Mouse (Mus musculus) layer of hippocampus, postnatal 36 days (tissue): ENCODE results near the gene Supt6. TPM values are rescaled to one million over a fixed set of nuclear protein-coding genes. Genes with fewer than 3 reads are reported as not detected.
"Not testable (repeated sequence)": the region's sequence is repeated elsewhere in the genome, so short reads cannot be mapped to it uniquely, and the experiment has no call there.

Source experiments
- DNase-seq, 2 experiments: peaks; one replicate each; pipeline ENCODE4 v3.0.0; 2022
- total RNA-seq, 2 experiments: library from RNA; stranded (reverse); gene quantifications; 2 replicates each; pipeline ENCODE4 v1.2.3; 2021

The Supt6 gene
- total RNA-seq, 2 experiments from 2014 or later: 116 to 125 TPM

- DNase-seq: peak in 1 of 2 experiments; percentile 24
These were observed 30.0 kb downstream of the Supt6 start for GRCm38 (mm10) chr11:78215709-78216317.

DNA sequence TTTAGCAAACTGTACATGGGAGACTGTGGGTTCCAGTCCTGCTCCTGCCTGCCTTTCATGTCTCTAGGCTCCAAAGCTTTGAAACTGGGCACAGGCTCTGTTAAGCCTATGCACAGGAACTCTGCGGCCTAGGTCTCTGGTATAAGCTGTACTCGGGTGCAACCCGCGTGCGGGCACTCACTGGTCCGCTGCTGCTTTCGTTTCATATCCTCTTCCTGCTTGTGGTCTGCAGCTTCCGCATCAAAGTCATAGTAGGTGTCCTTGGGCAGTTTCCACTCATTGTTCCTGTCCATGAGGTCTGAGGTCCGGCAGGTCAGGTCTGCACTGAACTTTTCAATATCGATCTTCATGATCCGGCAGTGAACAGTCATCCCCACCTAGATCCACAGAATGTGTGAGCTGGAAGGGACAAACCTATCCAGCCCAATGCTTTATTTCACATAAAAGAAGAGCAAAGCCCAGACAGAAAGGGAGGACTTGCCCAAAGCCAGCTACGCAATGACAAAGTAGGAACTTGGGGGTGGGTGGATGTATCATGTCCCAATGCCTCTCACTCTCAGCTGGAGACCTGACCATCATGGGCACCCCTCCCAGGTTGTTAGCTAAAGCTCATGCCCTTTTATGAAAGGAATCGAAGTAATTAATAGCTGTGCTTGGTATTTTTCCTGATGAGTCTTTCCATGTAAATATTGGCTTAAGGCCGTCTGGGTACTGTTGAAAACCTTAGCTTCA lies 32.5 kb downstream of the Supt6 start:
- no peak for DNase-seq

- no peak for DNase-seq
These were observed 34.3 kb downstream of the Supt6 start for GRCm38 (mm10) chr11:78211513-78211912.

DNA sequence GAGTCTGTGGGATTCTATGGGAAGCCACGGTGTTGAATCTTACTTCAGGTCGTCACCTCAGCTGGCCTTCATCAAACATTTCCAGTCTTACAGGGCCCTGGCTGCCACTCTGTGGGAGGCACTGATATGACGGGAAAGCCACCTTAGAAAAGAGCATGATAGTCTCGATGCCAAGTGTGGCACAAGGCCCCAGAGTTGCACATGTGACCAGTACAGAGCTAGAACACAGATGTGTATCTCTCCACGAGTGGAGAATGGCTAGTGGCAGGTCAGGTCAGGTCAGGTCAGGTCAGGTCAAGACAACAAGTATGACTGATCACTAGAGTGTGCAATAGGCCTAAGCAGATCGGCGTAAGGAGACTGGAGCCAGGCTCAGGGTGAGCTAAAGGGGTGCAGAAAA lies 35.2 kb downstream of the Supt6 start:
- DNase-seq: no peak

- no peak for DNase-seq
These were observed 35.9 kb downstream of the Supt6 start for GRCm38 (mm10) chr11:78209886-78210285.

DNA sequence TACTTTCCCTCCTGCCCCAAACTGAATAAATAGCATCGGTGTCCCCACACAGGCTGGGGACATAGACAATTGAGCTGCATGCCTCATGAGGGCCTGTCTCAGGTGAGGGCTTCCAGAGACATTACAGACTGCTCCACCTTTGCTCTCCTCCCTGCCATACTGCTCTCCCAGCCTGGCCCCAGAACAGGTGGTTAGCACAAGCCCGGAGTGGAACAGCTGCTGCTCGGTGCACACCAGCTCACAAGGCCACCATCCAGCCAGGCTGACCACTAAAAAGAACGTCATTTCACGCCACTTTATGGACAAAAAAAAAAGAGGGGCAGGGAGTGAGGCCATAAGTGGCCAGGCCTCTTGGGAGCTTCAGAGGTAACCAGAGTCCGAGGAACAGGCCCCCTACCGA lies 38.6 kb downstream of the Supt6 start:
- DNase-seq: no peak

GRCm38 (mm10) chr11:78205361-78206206 lies 40.2 kb downstream of the Supt6 start:
- DNase-seq: no peak

DNA sequence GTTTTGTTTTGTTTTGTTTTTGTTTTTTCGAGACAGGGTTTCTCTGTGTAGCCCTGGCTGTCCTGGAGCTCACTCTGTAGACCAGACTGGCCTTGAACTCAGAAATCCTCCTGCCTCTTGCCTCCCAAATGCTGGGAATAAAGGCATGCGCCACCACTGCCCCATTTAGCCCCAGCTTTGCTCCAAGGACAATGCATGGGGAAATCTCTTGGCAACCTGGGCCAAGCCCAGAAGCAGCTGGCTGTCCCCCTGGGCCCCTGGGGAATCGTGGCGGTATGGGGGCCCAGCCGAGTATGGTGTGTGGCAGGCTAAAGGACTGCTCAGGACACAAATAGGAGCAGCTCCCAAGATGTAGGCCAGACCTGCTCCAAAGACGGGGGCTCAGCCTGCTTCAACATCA lies 41.5 kb downstream of the Supt6 start:
- no peak for DNase-seq

DNA sequence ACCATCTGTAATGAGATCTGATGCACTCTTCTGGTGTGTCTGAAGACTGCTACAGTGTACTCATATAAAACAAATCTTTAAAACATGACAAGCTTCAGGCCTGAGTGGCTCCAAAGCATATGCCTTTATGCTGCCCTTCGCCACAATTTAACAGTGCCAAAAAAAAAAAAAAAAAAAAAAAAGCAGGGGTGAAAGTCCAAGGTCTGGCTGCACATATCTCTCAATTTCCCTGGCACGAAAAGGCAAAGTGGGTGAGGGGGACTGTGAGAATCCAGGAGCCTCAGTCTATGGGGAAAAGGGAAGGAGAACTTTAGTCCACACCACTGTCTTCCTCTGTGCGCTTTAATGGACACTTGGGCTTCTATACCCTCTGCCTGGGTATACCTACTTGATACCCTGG lies 43.4 kb downstream of the Supt6 start:
- no peak for DNase-seq

DNA sequence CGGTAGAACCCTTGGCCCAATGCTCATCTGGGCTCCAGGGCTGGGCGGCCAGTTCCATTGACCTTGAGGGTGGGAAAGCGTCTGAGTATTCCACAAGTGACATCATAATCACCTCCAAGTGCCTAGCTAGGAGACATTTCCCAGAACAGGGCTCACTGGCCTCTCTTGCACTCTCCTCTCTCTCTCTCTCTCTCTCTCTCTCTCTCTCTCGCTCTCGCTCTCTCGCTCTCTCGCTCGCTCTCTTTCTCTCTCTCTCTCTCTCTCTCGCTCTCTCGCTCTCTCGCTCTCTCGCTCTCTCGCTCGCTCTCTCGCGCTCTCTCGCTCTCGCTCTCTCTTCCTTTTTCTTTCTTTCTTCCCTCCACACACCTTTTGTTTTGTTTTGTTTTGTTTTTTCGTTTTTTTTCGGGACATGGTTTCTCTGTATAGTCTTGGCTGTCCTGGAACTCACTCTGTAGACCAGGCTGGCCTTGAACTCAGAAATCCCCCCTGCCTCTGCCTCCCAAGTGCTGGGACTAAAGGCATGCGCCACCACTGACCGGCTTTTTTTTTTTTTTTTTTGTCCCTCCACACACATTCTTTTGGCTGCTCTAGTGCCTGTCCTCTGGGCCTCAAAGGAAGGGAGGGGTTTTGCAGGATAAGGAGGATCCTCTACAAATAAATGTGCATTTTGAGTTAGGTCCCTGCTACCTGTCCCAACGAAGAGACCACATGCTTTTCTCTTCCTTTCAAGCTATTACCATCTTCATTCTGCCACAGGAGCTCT lies 50.5 kb downstream of the Supt6 start:
- DNase-seq: no peak

- no peak for DNase-seq
These were observed 51.2 kb downstream of the Supt6 start for GRCm38 (mm10) chr11:78194411-78195100.

- no peak for DNase-seq
These were observed 52.7 kb downstream of the Supt6 start, which contains the start of gene Proca1 for GRCm38 (mm10) chr11:78193113-78193512. Gene Proca1 (plus strand): TSS chr11:78193392.

- no peak for DNase-seq
These were observed 55.7 kb downstream of the Supt6 start for GRCm38 (mm10) chr11:78190041-78190440.

GRCm38 (mm10) chr11:78189234-78190040 lies 56.4 kb downstream of the Supt6 start:
- DNase-seq: peak; percentile 72 to 74

DNA sequence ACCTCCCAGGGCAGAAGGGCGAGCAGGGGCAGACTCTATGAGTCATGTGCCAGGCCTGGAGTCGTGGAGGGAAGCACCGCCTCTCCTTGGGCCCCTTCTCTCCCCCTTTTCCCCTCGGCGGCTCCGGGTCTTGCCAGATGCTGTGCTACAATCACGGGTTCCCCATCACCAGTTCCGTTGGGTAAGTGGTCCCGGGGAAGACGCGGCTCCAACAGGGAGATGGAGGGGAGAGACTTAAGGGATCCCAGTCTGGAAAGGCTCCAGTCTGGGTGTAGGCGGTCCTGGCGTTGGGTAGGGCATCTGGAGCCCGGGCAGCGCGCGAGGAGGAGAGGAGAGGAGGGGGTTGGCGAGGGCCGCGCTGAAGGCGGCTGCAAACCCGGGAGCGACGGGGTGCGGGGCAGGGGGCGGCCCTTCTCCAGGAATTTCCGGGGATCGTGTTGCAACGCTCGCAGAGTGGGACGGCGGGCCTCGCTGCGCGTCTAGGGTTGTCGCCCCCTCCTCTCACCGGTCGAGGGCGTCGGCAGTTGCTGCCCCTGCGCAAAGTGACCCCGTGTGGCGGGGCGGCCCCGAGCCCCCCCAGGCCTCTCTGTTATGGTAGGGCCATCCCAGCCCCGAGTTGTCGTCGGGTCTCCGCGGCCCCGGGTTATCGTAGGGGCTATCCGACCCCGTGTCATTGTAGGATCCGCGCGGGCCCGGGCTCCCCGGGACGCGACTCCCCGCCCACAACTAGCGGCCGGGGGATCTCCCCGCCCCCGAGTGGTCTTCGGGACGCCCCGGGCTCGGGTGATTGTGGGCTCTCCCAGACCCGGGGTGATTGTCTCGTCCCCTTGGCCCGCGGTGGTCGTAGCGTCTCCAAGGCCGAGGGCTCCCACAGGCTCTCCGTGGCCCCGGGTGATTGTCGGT lies 57.2 kb downstream of the Supt6 start, which contains the start of gene Rab34:
Rab34 (plus strand) TSS at position 100 of the 903 bp plus-strand sequence.
- DNase-seq: peak; percentile 77 to 82

DNA sequence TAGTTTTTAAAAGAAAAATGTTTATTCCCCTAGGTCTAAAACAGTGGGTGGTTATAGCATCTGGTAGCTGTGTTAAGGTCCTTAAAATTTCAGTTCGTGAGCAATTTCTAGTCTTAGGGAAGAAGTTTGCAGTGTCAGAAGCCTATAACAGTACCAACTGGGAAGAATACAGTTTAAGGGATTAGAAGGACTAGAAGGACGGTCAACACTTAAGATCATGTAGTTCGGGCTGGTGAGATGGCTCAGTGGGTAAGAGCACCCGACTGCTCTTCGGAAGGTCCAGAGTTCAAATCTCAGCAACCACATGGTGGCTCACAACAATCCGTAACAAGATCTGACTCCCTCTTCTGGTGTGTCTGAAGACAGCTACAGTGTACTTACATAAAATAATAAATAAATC lies 61.1 kb downstream of the Supt6 start:
- DNase-seq: not testable (repeated sequence)

DNA sequence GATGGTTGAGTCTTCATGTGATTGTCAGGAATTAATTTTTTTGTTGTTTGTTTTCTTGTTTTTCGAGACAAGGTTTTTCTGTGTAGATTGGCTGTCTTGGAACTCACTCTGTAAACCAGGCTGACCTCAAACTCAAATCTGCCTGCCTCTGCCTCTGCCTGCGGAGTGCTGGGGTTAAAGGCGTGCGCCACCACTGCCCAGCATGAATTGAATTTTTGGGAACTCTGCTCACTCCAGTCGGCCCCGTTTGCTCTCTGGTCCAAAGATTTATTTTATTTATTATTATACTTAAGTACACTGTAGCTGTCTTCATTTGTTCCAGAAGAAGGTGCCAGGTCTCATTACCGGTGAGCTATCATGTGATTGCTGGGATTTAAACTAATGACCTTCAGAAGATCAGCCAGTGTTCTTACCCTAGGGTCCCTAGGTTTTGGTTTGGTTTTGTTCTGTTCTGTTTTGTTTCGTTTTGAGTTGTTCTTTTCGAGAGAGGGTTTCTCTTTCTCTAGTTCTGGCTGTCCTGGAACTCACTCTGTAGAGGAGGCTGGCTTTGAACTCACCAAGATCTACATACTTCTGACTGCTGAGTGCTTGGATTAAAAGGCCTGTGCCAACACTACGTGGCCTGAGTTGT lies 61.8 kb downstream of the Supt6 start:
- no peak for DNase-seq

DNA sequence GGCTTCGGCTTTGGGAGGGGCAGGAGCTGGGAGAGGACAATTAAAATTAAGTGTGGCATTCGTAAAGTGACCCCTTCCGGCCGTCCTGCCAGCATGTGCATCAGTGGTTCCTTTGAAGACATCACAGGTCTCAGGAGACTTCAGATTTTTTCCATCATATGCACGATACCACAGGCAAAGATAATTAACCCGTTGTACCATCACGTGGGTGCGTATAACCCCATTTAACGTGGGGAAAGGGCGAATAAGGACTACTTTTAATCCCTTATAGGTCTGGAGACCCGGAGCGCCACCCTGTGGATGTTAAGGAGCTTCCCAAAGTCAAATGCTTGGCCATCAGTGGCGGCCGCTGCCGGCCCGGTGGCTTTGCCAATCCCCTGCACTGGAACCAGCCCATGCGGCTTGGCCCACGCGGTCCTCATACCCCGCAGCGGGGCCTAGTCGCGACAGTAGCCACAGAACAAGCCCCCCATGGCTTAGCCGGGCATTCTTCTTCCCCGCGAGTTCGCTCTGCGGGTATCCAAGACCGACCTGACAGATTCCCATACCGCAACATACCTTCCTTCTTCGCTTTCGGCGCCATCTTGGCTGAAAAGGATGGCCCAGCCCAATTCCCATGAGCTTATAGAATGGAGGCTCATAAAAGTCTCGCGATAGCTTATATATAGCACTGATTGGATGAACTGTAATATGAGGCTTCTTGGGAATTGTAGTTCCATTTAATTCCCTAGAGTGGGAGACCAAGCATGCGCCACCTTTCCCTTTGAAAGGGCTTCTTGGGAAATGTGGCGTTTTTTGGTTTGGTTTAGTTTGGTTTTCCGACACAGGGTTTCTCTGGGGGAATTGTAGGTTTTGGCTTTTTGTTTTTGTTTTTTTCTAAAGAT lies 62.6 kb downstream of the Supt6 start, which contains the start of gene Rpl23a:
Rpl23a (minus strand) TSS at position 624 of the 884 bp plus-strand sequence.
- DNase-seq: peak; percentile 85 to 88
